Mouse (Mus musculus): ENCODE data around the gene Spatc1l.

Spatc1l gene

DNA sequence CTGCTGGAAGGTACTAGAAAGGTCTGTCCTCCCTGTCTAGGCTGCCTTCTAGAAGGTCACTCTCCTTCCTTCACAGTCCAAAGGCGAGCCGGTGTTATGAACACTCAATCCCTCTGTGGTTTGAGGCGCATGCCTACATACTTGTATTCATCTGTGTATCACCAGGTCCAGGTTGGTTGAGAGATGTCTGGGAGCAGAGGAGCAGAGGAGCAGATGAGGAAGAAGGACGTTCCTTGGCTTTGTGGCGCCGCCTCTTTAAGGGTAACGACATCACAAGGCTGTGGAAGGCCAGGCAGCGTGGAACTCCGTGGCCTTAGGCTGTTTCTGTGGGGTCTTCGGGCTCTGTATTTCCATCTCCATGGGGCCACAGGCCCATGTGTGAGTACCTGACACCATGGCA, at the start of gene Spatc1l:
Gene Spatc1l, plus strand, starts transcription at position 301 of the 400 bp plus-strand sequence.
- DNase-seq (ENCODE audit: low spot score): no peak

- no peak for DNase-seq (ENCODE audit: low spot score)
Observed at GRCm38 (mm10) chr10:76512965-76513583, 49.0 kb upstream of the Spatc1l start.

GRCm38 (mm10) chr10:76530922-76531321, 31.1 kb upstream of the Spatc1l start:
- DNase-seq (ENCODE audit: low spot score): no peak

DNA sequence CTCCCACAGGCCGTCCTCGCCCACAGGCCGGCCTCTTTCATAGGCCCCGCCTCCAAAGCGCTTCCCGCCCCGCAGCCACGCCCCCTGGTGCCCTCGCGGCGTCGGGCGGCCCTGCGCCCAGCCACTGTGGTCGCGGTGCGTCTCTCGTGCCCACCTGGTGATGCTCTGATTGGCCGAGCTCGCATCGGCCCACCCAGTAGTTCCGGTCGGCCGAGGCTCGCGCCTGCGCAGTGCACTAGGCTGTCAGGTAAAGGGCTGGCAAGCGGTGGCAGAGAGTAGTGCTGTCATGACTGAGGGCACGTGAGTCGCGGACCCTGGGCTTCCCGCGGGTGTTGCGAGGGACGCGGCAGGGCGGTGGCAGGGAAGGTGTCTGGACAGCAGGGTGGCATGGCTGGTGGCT, 30.7 kb upstream of the Spatc1l start, which contains the start of gene Lss:
Gene Lss, plus strand, starts transcription at position 214 of the 400 bp plus-strand sequence.
- peak; percentile 86 for DNase-seq (ENCODE audit: low spot score)

DNA sequence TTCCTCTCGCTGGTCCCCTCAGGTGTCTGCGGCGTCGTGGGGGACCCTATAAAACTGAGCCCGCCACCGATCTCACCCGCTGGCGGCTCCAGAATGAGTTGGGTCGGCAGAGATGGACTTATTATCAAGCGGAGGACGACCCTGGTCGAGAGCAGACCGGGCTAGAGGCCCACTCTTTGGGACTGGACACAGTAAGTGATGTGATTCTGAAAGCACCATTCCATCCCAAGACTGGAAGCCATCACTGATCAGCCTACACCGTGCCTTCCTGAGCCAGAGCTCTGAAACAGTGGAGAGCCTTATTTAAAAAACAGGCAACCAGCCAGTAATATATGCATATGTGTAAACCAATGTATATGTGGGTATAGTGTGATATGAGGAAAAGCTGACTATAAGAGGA, 30.2 kb upstream of the Spatc1l start:
- no peak for DNase-seq (ENCODE audit: low spot score)

- DNase-seq (ENCODE audit: low spot score): no peak
Observed at GRCm38 (mm10) chr10:76535526-76535925, 26.5 kb upstream of the Spatc1l start.

DNA sequence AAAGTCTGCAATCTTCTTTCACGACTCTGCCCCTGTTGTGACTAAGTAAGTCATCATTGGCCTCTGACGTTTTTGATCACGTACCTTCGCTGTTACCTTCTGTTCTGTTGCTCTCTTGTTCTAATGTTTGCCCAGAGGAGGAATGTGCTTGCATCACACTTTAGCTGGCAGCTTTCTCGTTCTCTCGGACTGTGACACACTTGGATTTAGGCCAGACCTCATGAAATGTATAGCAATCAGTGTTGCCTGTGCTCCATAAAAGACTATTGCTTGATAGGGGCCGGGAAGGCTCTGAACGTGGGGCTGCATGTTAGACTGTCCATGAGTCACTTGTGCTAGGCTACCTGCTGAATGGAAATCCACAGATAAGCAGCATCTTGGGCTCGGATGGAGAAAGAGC, 24.5 kb upstream of the Spatc1l start:
- no peak for DNase-seq (ENCODE audit: low spot score)

- DNase-seq (ENCODE audit: low spot score): no peak
Observed at GRCm38 (mm10) chr10:76541336-76542085, 20.6 kb upstream of the Spatc1l start.

DNA sequence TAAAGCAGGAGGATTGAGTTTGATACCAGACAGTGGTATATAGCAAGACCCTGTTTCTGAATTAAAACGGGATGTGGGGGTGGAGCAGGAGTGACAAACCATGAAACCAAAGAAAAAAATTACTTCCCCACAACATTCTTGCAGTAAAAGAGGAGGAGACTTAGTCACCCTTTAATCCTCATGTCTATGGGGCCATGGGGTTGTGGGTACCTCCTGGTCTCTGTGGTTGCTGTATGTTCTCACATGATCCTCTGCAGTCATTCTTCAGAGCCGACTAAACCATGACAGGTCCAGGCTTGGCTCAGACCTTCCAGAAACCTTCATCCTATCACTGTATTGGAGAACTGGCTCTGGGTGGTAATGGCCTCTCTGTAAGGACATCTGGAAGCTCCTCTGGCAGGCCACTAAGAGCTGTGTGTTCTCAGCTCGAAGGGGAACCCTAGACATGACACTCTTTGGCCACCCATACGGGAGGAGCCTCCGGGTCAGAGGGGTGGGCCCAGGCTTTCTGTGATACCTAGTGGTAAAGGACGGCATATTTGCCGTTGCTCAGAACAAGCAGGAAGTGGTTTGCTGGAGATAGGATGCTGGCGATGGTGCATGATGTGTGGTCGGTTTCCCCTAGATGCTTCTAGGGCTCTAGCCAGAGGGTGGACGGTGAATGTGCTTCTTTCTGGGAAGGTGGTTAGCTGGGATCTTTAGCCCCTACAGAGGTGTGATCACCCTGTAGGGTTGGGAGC, 19.3 kb upstream of the Spatc1l start:
- no peak for DNase-seq (ENCODE audit: low spot score)

DNA sequence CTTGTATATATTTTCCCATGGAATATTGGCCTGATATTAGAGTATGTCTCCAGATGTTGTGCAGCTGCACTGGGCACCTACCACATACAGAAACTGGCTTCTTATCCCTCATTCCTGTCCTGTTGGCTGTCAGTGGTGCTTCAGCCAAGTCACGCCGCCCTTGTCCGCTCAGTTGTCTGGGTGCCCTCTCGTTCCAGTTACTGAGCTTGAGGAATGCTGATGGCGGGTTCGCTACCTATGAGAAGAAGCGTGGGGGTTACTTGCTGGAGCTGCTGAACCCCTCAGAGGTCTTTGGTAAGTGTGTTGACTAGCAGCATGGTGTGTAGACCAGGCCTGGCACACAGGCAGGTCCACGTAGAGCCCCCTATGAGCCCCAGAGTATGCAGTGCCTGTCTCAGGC, 15.5 kb upstream of the Spatc1l start:
- no peak for DNase-seq (ENCODE audit: low spot score)

GRCm38 (mm10) chr10:76548218-76548617, 13.9 kb upstream of the Spatc1l start:
- DNase-seq (ENCODE audit: low spot score): no peak

- DNase-seq (ENCODE audit: low spot score): no peak
Observed at GRCm38 (mm10) chr10:76550458-76550857, 11.6 kb upstream of the Spatc1l start.

GRCm38 (mm10) chr10:76551556-76551955, 10.5 kb upstream of the Spatc1l start:
- no peak for DNase-seq (ENCODE audit: low spot score)

DNA sequence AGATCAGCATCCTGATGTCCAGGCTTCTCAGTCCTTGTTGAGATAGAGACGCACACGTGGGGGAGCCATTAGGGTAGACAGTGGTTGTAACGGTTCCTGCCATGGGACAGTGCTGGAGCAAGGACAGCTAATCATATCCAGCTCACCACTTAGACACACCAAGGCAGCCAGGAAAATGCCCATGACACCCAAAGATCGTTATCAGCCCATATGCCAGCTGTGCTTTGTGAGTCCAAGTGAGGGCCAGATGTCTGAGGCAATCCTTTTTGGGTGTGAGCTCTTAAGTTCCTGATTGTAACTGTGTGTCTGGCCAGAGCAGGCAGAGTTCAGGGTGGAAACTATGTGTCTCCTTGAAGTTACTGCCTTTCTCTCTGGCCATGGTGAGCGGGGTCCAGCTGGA, 8.0 kb upstream of the Spatc1l start:
- no peak for DNase-seq (ENCODE audit: low spot score)

DNA sequence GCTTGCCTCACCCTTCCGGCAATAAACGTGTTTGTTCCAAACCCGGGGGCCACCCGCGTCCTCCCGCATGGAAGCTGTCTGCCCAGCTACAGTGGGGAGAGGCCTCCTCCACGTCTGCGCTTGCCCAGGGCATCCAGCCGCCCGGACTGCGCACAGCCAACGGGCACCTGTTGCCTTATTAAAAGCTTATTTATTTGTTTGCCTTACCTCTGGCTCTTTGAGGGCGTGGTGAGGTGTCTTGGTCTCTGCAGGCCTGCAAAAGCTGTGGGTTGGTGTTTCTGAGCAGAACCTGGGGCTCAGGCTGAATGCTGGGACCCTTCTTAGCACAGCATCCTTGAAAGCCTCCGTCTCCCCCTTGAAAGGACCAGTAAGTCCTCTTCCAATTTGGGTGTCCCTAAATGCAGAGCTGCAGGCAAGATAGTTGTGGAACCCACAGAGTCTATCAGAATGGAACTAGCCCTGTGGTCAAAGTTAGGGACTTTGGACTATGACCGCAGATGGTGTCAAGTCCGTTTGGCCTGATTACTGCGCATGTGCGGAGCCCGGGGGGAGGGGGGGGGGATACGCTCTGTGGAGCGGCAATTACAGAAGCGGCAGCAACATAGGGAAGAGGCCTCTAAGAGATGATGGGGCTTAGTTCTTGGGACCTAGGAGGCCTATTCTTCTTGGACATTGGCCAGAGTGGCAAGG, 8.1 kb downstream of the Spatc1l start:
- no peak for DNase-seq (ENCODE audit: low spot score)

DNA sequence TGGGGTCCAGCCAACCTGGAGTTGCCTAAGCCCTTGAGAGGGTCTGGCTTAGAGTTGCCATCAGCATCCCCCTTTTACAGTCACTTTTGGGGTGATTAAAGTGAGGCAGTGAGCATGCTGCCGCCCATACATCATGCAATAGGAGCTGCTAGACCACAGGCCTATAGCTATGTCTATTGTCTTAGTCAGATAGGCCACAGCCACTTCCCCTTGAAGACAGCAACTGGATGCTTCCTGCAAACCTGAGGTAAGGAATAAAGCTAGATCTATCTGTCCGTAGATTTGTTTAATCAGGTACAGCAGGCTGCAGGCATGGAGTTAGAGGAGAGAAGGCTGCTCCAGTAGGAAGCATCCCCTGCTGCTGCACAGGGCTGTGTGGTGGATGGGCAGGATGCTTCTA, 9.0 kb downstream of the Spatc1l start:
- no peak for DNase-seq (ENCODE audit: low spot score)

DNA sequence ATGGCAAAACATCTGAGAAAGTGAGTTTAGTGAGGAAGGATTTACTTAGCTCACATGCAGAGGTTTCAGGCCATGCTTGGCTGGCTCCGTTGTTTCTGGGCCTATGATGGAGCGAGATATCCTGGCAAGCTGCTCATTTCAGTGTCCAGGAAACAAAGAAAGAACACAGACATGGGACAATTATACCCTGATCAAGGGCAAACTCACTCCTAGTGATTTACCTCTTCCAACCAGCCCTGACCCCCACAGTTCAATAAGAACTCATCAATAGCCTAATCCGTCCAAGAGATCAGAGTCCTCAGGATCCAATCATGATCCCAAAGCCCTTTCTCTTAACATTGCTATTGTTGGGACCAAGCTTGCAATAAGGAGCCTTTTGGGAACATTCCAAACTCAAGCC, 10.1 kb downstream of the Spatc1l start:
- DNase-seq (ENCODE audit: low spot score): no peak

GRCm38 (mm10) chr10:76575374-76575773, 13.3 kb downstream of the Spatc1l start, which contains the start of gene Ftcd:
Gene Ftcd (plus strand): TSS chr10:76575648.
- no peak for DNase-seq (ENCODE audit: low spot score)

- no peak for DNase-seq (ENCODE audit: low spot score)
Observed at GRCm38 (mm10) chr10:76576920-76577319, 14.8 kb downstream of the Spatc1l start.

- DNase-seq (ENCODE audit: low spot score): no peak
Observed at GRCm38 (mm10) chr10:76584138-76584537, 22.1 kb downstream of the Spatc1l start.

GRCm38 (mm10) chr10:76586190-76586589, 24.1 kb downstream of the Spatc1l start:
- no peak for DNase-seq (ENCODE audit: low spot score)

- no peak for DNase-seq (ENCODE audit: low spot score)
Observed at GRCm38 (mm10) chr10:76590197-76590596, 28.1 kb downstream of the Spatc1l start.

All from layer of hippocampus, adult 9-10 months (tissue).